Mouse (Mus musculus): ENCODE measurements around the gene Dzip3.

Gene Dzip3

DNA sequence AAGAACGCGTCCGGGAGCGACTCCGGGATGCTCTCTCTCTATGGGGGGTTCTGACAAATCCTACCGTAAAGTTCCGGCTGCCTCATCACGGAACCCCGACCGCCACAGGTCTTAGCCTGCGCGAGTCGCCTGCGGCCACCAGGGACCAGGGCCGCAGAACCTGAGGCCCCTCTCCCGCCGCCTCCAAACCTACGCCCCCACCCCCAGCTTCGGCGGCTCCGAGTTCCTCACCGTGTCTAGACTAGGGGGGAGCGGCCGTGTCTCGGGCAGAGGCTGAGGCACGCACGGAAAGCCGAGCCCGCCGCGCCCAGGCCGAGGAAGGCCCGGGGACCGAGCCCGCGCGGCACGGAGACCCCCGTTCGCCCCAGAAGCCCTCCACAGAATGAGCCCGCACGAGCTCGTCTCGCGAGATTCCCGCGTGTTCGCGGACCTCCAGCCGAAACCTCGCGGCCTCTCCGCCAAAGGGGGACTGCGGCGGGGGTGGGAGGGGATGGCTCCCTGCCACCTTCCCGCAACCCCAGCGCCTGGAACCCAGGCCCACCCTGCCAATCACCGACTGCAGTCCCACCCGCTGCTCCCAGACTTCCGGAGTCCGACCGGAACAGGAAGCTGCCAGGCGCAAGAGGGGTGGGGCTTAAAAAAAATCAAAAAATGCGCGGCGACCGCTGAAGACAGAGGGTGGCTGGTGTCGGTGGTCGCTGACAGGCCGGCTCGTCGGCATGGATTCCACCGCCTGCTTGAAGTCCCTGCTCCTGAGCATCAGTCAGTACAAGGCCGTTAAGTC lies at the start of gene Dzip3, which contains the start of gene Cip2a:
Gene Dzip3, minus strand, starts transcription at position 607 of the 784 bp plus-strand sequence.
Gene Cip2a, plus strand, starts transcription at position 627 of the 784 bp plus-strand sequence.
- peak; percentile 87 to 93 for DNase-seq

- no peak for DNase-seq
Observed at GRCm38 (mm10) chr16:49040554-49041221, 46.7 kb upstream of the Dzip3 start.

DNA sequence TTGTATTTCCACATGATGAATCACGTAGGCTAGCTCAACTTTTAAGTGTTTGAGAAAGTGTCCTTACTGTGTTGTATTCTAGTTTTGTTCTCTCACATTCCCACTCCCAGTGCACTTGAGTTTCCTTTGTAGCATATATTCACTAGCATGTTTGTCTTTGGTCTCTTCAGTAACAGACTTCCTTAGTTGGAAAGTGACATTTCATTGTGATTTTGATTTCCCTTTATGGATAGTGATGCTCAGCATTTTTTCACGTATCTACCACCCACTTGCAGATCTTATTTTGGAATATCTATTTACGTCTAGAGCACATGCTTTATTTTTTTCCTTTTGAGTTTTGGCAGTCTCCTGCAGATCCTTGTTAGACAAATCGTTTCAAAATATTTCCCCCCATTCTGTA lies 43.8 kb upstream of the Dzip3 start:
- DNase-seq: no peak

DNA sequence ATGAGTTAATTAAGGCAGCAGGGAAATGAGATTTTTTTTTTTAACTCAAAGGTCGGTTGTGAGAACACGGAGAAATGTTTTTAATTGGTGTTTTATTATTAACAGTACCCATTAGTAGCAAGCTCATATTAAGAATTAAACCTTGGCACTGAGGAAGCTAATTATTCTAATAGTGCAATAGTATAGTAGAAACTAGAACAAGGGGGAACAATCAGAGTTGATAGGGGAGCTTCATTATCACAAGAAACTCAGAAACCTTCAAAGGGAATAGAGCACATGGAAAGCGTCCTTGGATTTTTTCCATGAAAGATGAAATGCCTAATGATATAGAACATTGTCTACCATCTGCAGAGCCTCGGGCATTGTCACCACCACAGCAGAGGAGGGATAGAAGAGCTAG lies 41.9 kb upstream of the Dzip3 start:
- DNase-seq: no peak

DNA sequence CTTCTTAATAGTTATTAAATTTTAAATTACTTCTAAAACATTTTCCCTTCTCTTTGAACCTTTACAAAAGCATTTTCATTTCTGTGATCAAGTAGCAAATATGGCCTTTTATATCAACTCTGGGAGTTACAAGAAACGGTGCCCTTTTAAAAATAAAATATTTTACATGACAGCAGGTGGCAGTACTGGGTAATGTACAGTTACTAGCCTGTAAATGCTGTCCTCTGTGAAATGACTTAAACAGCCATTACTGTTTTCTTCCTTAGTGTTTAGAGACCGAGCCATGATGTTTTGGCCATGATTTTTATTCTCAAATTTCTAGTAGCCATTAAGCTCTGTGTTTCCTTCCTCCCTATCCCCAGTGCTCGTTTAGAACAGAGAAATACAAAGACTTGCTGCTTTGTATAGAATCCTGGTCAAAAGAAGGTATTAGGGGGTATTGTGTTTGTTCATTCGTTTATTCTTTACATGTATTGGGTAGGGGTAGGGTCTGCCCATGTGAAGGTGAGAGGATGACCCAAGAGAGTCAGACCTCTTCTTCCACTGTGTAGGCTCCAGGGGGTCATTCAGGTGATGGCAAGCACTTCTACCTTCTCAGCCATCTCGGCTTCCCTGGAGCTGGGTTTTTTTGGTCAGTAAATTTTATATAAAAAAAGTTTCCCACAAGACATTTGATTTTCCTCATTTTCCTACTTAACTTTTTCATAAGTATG lies 22.8 kb upstream of the Dzip3 start:
- no peak for DNase-seq

GRCm38 (mm10) chr16:49004151-49004550 lies 10.2 kb upstream of the Dzip3 start:
- no peak for DNase-seq

GRCm38 (mm10) chr16:48994343-48994693 lies 353 bp upstream of the Dzip3 start:
- DNase-seq: no peak

DNA sequence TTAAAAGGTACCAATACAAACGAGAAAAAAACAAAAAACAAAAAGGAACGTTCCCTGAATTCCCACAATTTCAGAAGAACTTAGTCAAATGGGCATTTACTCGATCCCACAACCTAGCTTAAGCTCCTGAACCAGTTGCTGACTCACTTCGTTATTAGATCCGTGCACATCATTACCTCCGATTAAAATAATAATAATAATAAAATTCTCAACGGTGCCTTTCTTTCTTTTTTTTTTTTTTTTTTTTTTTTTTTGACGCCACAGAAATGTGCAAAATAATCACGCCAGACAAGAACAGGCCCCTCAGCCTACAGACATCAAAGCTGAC lies 770 bp downstream of the Dzip3 start:
- no peak for DNase-seq

DNA sequence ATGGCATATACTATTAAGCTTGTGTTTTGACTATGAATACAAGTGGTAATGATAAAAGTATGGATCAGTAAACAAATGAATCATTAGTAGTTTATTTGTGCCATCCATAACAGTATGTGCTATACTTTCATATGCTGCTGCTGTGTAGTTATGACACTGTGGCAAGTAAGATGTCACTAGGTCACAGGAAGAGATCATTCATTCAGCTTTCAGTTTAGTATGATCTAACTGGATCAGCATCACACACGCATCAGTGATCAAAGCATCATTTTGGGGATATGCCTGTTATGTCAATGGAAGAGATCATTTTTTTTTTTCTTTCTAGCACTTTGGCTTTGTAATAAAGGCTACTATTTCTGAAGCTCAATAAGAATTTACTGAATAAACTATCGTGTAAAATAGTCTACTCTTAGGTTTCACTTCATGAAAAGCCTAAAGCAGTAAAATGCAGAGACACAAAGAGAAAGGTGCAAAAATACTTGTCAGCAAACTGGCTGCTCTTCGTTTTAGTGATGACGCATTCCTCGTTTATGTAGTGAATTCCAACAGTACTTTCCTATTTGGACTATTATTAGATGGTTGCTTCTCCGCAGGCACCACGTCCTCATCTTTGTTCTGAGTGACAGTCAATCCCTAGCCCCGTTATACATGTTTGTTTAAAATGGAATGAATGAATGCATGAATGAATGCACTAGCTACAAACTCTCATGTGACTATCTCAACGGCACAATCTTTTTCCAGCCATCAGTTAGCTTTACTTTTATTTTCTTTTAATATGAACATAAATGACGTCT lies 1.3 kb downstream of the Dzip3 start:
- DNase-seq: no peak

DNA sequence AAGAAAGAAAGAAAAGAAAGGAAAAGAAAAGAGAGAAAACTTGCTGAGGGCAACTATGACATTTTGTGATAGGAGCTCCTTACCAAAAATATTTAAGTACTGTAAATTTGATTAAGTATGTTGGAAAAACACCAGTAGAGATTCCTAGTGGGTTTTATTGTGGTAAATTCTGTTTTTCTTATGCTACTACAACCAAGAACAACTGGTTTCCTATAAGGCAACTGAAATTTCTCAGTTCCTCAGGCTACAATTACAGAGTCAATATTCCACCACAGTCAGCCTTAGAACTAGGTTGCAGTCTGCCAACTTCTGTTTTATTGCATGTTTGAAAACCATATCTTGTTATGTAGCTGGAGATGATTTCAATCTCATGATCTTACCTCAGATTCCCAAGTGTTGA lies 4.3 kb downstream of the Dzip3 start:
- DNase-seq: no peak

- no peak for DNase-seq
Observed at GRCm38 (mm10) chr16:48985034-48985627, 8.8 kb downstream of the Dzip3 start.

GRCm38 (mm10) chr16:48979965-48980364 lies 14.0 kb downstream of the Dzip3 start:
- no peak for DNase-seq

GRCm38 (mm10) chr16:48973548-48973947 lies 20.4 kb downstream of the Dzip3 start:
- DNase-seq: no peak

- DNase-seq: no peak
Observed at GRCm38 (mm10) chr16:48972996-48973395, 21.0 kb downstream of the Dzip3 start.

DNA sequence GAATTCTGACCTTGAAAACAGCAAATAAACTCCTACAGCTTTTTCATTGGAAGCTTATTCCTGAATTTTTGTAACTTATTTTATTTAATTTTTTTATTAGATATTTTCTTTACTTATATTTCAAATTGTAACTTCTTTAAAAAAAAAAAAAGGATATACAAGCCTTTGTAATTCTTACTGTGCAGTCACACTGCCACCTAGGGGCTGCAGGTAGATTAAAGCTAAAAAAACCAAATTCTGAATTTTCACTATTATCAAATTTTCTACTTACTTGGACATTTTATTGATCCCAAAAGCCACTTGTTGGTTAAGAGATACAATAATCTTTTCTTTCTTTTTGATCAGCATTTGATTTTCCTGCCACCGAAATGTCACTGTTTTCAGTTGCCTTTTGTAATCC lies 52.2 kb downstream of the Dzip3 start:
- DNase-seq: peak in 1 of 2 experiments; percentile 29

DNA sequence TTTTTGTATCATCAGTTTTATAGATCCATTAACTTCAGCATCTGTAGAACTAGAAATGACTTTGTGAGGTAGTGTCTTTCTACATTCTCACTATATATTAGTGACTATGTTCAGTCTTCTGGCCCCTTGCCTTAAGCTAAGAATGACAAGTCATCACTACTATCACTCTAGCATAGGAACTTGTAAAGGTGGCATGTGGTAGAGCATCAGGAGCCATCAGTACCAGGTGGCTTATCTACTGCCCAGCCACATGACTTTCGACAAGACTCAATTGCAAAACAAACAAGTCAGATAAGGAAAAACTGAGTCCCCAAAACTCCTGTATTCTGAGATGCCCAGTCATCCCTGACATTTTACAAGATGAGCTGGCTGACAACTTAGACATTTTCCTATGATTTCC lies 70.2 kb downstream of the Dzip3 start:
- DNase-seq: no peak

GRCm38 (mm10) chr16:48913206-48913605 lies 80.8 kb downstream of the Dzip3 start:
- DNase-seq: no peak

- DNase-seq: no peak
Observed at GRCm38 (mm10) chr16:48911184-48911583, 82.8 kb downstream of the Dzip3 start.

DNA sequence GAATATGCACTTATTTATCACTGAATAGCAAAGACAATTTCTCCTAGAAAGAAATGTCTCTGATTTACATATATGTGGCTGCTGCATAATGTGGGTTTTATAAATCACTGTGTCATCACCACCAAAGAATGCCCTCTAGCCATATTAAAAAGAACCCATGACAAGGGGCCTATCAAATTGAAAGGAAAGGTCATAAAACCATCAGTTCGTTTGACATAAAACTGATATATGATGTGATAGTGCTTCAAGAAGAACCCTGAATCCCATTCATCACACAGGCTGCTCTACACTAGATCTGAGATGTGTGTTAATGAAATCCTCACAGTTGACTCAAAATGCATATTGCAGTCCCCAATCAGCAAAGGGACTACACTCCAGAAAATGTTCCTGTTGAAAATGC lies 94.1 kb downstream of the Dzip3 start:
- no peak for DNase-seq

GRCm38 (mm10) chr16:48890733-48891132 lies 103.2 kb downstream of the Dzip3 start:
- no peak for DNase-seq
